Mouse (Mus musculus) small intestine, adult 2 months (tissue): Measurements from ENCODE around the gene Iqschfp. TPM values are rescaled to one million over a fixed set of nuclear protein-coding genes. Genes with fewer than 3 reads are reported as not detected.

Experiments used
- H3K27ac ChIP-seq: fragments of 200-500 bp; 2 replicates; pipeline ENCODE4 v1.5.1; 2012; ENCODE audit warnings: low read depth, low read length, control low read depth, inconsistent platforms; ENCODE audit not compliant: insufficient read depth
- H3K27me3 ChIP-seq: fragments of 200-500 bp; 2 replicates; pipeline ENCODE4 v1.6.1; 2012; ENCODE audit warnings: mild to moderate bottlenecking, moderate library complexity, low read length, inconsistent platforms; ENCODE audit not compliant: control insufficient read depth, insufficient read depth
- H3K36me3 ChIP-seq: fragments of 200-500 bp; 2 replicates; pipeline ENCODE4 v1.6.1; 2012; ENCODE audit warnings: mild to moderate bottlenecking, low read length, control low read depth, inconsistent platforms; ENCODE audit not compliant: control insufficient read depth, insufficient read depth
- H3K4me1 ChIP-seq: fragments of 200-500 bp; 2 replicates; pipeline ENCODE4 v1.6.1; 2012; ENCODE audit warnings: low read length, inconsistent platforms, mixed read lengths; ENCODE audit not compliant: control insufficient read depth, insufficient read depth, insufficient read length
- H3K4me3 ChIP-seq: fragments of 200-500 bp; 2 replicates; pipeline ENCODE4 v1.5.1; 2012; ENCODE audit warnings: low read depth, mild to moderate bottlenecking, control low read depth, inconsistent platforms, low read length, moderate library complexity
- CTCF ChIP-seq: fragments of 200-500 bp; IDR thresholded peaks from 2 replicates; pipeline ENCODE4 v1.5.1; 2012; ENCODE audit warnings: low read depth, mild to moderate bottlenecking, control low read depth, inconsistent platforms, low read length, moderate library complexity, mixed read lengths; ENCODE audit not compliant: insufficient replicate concordance, insufficient read length; ENCODE audit errors: extremely low read depth
- POLR2A ChIP-seq: fragments of 200-500 bp; IDR thresholded peaks from 2 replicates; pipeline ENCODE4 v1.6.1; 2012; ENCODE audit warnings: low read depth, mild to moderate bottlenecking, control low read depth, inconsistent platforms, low read length, moderate library complexity
- WGBS: fragments of 180-500 bp; shearing (Covaris S2); methylation state at CpG from one replicate; pipeline ENCODE4 v1.1.7; 2018; 5-methylcytosine and 5-hydroxymethylcytosine counted together
- polyA plus RNA-seq: library from polyadenylated mRNA; depleted of rRNA; stranded (reverse); fragments of >200 nt; gene quantifications from 2 replicates; pipeline ENCODE4 v1.2.3, GENCODE M21; 2012

Iqschfp gene
- polyA plus RNA-seq, 1 experiment = not detected

- H3K27me3 ChIP-seq = no peaks in the 10 kb centered on the region
- WGBS = 68% methylated on average over 7 of the region's 7 CpGs
- TF ChIP-seq CTCF (no peak), POLR2A (no peak)
- no peaks in the 10 kb centered on the region for H3K36me3 ChIP-seq
- H3K27ac ChIP-seq = no peak overlapping the region
- no peak overlapping the region for H3K4me3 ChIP-seq
- no peaks in the 10 kb centered on the region for H3K4me1 ChIP-seq
Measured at GRCm38 (mm10) chr3:68535160-68535728, 643.2 kb downstream of the Iqschfp start.

DNA sequence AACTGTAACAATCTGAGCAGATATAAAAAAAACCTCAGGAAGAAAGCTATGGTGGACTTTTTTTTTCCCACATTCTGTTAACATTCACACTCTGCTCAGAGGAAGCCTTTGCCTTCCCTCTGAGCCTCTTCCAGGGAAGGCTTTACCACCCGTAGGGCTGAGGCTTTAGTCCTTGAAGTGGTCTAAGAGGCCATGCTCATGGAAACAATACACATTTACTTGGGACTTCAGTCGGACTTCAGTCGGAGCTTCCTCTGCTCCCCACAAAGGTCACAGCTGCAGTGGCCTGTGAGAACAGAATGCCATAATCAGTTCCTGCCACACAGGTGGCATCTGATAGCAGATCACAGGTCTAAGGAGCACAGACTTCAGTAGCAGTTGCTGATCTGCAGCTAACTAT lies 644.0 kb downstream of the Iqschfp start:
- no peak overlapping the region for H3K27ac ChIP-seq
- 55% methylated on average over 3 of the region's 3 CpGs for WGBS
- no peak overlapping the region for H3K4me3 ChIP-seq
- H3K4me1 ChIP-seq = no peaks in the 10 kb centered on the region
- no peaks in the 10 kb centered on the region for H3K36me3 ChIP-seq
- H3K27me3 ChIP-seq = no peaks in the 10 kb centered on the region
- TF ChIP-seq CTCF (no peak), POLR2A (no peak)

DNA sequence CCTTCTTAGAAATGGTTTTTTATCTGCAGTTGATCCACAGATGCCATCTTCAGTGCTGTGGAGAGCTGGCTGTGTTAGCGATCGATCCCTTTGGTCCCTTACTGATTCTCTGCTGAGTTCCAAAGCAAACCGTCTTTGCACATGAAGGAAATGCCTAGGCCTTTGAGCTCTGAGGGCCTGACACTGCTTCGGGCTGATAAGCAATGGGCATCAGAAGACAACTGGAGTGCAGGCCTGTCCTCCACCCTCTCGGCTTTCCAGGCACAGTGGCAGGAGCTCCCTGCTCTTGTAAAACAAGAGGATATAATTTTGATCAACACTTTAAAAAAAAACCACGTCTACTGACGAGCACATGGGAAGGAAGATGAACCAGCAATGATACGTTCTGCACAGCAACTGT lies 649.7 kb downstream of the Iqschfp start:
- no peak for TF ChIP-seq POLR2A
- TF ChIP-seq CTCF = no peak
- no peaks in the 10 kb centered on the region for H3K36me3 ChIP-seq
- H3K27ac ChIP-seq = no peak overlapping the region
- H3K4me1 ChIP-seq = no peaks in the 10 kb centered on the region
- no peak overlapping the region for H3K4me3 ChIP-seq
- no peaks in the 10 kb centered on the region for H3K27me3 ChIP-seq
- 88% methylated on average over 8 of the region's 8 CpGs for WGBS

- TF ChIP-seq CTCF (peak; percentile 52; the same call in 1 of the 2 replicates), POLR2A (no peak)
- WGBS = 6% methylated on average over 7 of the region's 7 CpGs
- no peaks in the 10 kb centered on the region for H3K4me1 ChIP-seq
- no peak overlapping the region; the same call in 1 of the 2 replicates for H3K27ac ChIP-seq
- H3K36me3 ChIP-seq = no peaks in the 10 kb centered on the region
- no peaks in the 10 kb centered on the region for H3K27me3 ChIP-seq
- peak overlapping the region; percentile 34; the same call in 1 of the 2 replicates for H3K4me3 ChIP-seq
Measured at GRCm38 (mm10) chr3:68542944-68543501, 651.0 kb downstream of the Iqschfp start.

GRCm38 (mm10) chr3:68544811-68545210 lies 652.8 kb downstream of the Iqschfp start:
- no peaks in the 10 kb centered on the region for H3K27me3 ChIP-seq
- 79% methylated on average over 7 of the region's 7 CpGs for WGBS
- no peak overlapping the region for H3K27ac ChIP-seq
- H3K36me3 ChIP-seq = no peaks in the 10 kb centered on the region
- H3K4me3 ChIP-seq = no peak overlapping the region
- H3K4me1 ChIP-seq = no peaks in the 10 kb centered on the region
- TF ChIP-seq POLR2A (no peak), CTCF (no peak)

GRCm38 (mm10) chr3:68545898-68546297 lies 653.9 kb downstream of the Iqschfp start:
- TF ChIP-seq POLR2A (no peak), CTCF (no peak)
- H3K27me3 ChIP-seq = no peaks in the 10 kb centered on the region
- 66% methylated on average over 6 of the region's 6 CpGs for WGBS
- no peak overlapping the region for H3K27ac ChIP-seq
- H3K4me3 ChIP-seq = no peak overlapping the region
- no peaks in the 10 kb centered on the region for H3K36me3 ChIP-seq
- no peaks in the 10 kb centered on the region for H3K4me1 ChIP-seq

GRCm38 (mm10) chr3:68555087-68555662 lies 663.1 kb downstream of the Iqschfp start:
- Histone ChIP-seq H3K4me1 (no peaks in the 10 kb centered on the region), H3K4me3 (no peak overlapping the region), H3K36me3 (no peaks in the 10 kb centered on the region), H3K27ac (no peak overlapping the region), H3K27me3 (no peaks in the 10 kb centered on the region)
- TF ChIP-seq CTCF = no peak
- no peak for TF ChIP-seq POLR2A
- 44% methylated on average over 4 of the region's 4 CpGs for WGBS
